Mouse (Mus musculus) E14TG2a.4 (cell line): Measurements from ENCODE around the gene Foxp2.

Experiments
- CTCF ChIP-seq: conservative IDR thresholded peaks from 2 replicates; pipeline ENCODE4 v1.5.1; 2014; ENCODE audit warnings: low read length
- NANOG ChIP-seq: IDR thresholded peaks from 2 replicates; pipeline ENCODE4 v1.6.1; 2014; ENCODE audit warnings: borderline replicate concordance, low read length, mixed read lengths
- POU5F1 ChIP-seq: IDR thresholded peaks from 2 replicates; pipeline ENCODE4 v1.6.1; 2014; ENCODE audit warnings: low read length, borderline replicate concordance

DNA sequence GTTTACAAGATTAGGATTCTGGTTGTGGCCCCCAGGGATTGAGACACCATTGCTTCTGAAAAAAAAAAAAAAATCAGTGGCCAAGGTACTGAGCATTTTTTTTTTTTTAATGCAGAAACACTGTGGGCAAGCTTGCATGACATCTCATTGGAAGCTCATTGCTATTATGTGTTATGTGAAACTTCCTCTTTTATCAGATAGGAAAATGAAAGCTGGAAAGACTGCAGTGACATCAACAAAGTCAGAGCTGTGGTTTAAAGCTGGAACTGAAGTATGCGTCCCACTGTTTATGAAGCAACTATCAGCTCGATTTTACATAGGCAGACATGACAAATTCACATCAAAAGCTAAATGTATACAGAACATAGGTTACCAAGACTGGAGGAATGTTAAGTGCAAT lies 562.2 kb downstream of the Foxp2 start:
- TF ChIP-seq CTCF, result no peak
- TF ChIP-seq POU5F1, result no peak
- no peak for TF ChIP-seq NANOG
